Mouse (Mus musculus) cerebellum, adult 2 months (tissue): ENCODE data around the gene Gdf10. TPM values are rescaled to one million over a fixed set of nuclear protein-coding genes. Genes with fewer than 3 reads are reported as not detected.

Source experiments
- DNase-seq, 2 experiments: peaks; one replicate each; pipeline ENCODE4 v3.0.0; 2021
- H3K27ac ChIP-seq: fragments of 200-500 bp; 2 replicates; pipeline ENCODE4 v1.5.1; 2012; ENCODE audit warnings: low read length, control low read depth, inconsistent platforms; ENCODE audit not compliant: insufficient read depth
- H3K27me3 ChIP-seq: fragments of 200-500 bp; 2 replicates; pipeline ENCODE4 v1.6.1; 2012; ENCODE audit warnings: inconsistent platforms, mild to moderate bottlenecking, low read length, moderate library complexity; ENCODE audit not compliant: control insufficient read depth, insufficient read depth
- H3K4me1 ChIP-seq: fragments of 200-500 bp; 2 replicates; pipeline ENCODE4 v1.6.1; 2011; ENCODE audit warnings: low read length; ENCODE audit not compliant: control insufficient read depth, insufficient read depth
- H3K4me3 ChIP-seq: fragments of 200-500 bp; replicated peaks from 2 replicates; pipeline ENCODE3; 2011; ENCODE audit warnings: mild to moderate bottlenecking, low read depth, low read length, control low read depth; ENCODE audit not compliant: insufficient read depth
- CTCF ChIP-seq: fragments of 200-500 bp; IDR thresholded peaks from 2 replicates; pipeline ENCODE4 v1.5.1; 2011; ENCODE audit warnings: low read depth, mild to moderate bottlenecking, control low read depth, low read length, moderate library complexity, borderline replicate concordance; ENCODE audit not compliant: insufficient read depth
- POLR2A ChIP-seq: fragments of 200-500 bp; IDR thresholded peaks from 2 replicates; pipeline ENCODE4 v1.6.1; 2011; ENCODE audit warnings: low read length, control low read depth, borderline replicate concordance; ENCODE audit not compliant: insufficient read depth
- WGBS: fragments of 180-500 bp; shearing (Covaris S2); methylation state at CpG from one replicate; pipeline ENCODE4 v1.1.7; 2018; 5-methylcytosine and 5-hydroxymethylcytosine counted together
- polyA plus RNA-seq: library from polyadenylated mRNA; depleted of rRNA; stranded (reverse); fragments of >200 nt; gene quantifications from 2 replicates; pipeline ENCODE4 v1.2.3, GENCODE M21; 2012

Gene Gdf10
- polyA plus RNA-seq, 1 experiment, result 39.3 TPM

DNA sequence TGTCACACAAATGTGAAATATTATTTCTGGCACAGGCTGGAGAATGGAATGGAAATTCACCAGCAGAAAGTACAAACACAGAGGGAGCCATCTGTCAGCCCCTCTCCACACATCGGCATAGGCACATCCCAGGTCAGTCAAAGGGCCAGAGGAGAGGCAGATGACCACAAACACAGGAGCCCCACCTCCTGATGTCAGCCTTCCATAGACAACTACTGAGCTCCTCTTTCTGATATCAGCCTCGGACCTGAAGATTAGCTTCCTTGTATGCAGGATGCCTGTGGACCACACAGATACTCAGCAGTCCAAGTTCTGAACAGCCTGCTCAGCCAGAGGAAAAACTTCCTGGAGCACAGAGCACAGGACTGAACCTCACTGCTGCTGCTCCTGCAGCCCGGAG, 33.4 kb upstream of the Gdf10 start:
- H3K4me1 ChIP-seq, result peaks cover 10% of the 10 kb centered on the region
- TF ChIP-seq POLR2A, result no peak
- no peak for TF ChIP-seq CTCF
- DNase-seq, result no peak
- no peak overlapping the region for H3K4me3 ChIP-seq
- H3K27me3 ChIP-seq, result no peaks in the 10 kb centered on the region
- no peak overlapping the region for H3K27ac ChIP-seq
- 35% methylated on average over 3 of the region's 3 CpGs for WGBS

DNA sequence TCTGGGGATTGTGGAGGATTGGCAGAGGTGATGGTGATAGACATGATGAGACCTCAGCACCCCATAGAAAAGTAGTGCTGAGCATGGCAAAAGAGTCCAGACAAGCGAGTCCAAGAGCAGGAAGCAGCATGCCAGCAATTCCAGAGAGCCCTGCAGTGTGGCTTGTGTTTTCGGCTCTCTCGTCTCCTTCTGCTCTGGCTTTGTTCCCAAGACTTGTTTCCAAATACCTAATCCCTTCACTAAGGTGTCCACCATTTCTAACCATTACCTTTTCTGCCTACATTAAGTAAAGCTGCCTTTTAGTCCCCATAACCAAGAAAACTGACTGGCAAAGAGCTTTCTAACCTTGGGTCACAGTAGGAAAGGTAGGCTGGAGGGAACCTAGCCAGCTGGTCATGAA, 31.9 kb upstream of the Gdf10 start:
- TF ChIP-seq CTCF, result no peak
- TF ChIP-seq POLR2A, result no peak
- no peak for DNase-seq
- 24% methylated on average over 3 of the region's 3 CpGs for WGBS

DNA sequence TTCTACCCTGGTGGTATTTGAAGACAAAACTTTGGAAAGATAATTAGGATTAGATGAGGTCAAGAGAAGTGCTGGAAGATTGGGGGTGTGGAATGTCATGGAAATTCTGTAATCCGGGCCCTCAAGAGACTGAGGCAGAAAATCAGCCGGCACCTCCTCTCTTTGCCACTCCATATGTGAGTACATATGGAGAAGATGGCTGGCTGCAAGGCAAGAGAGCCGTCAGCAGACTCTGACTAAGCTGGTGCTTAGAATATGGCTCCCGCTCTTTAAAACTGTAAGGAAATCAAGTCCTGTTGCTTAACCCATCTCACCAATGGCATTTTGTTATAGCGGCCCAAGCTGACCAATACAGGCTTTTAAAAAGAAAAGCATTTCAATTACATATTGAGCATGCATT, 27.6 kb upstream of the Gdf10 start:
- Histone ChIP-seq H3K27ac (no peak overlapping the region), H3K27me3 (no peaks in the 10 kb centered on the region), H3K4me1 (peaks cover 4% of the 10 kb centered on the region), H3K4me3 (no peak overlapping the region)
- no peak for TF ChIP-seq POLR2A
- TF ChIP-seq CTCF, result no peak
- no peak for DNase-seq
- WGBS, result 90% methylated on average over 5 of the region's 5 CpGs

More for the DNA sequence above, 31.9 kb upstream of the Gdf10 start:
- peaks cover 10% of the 10 kb centered on the region for H3K4me1 ChIP-seq
- no peak overlapping the region for H3K27ac ChIP-seq
- H3K27me3 ChIP-seq, result no peaks in the 10 kb centered on the region
- H3K4me3 ChIP-seq, result no peak overlapping the region

DNA sequence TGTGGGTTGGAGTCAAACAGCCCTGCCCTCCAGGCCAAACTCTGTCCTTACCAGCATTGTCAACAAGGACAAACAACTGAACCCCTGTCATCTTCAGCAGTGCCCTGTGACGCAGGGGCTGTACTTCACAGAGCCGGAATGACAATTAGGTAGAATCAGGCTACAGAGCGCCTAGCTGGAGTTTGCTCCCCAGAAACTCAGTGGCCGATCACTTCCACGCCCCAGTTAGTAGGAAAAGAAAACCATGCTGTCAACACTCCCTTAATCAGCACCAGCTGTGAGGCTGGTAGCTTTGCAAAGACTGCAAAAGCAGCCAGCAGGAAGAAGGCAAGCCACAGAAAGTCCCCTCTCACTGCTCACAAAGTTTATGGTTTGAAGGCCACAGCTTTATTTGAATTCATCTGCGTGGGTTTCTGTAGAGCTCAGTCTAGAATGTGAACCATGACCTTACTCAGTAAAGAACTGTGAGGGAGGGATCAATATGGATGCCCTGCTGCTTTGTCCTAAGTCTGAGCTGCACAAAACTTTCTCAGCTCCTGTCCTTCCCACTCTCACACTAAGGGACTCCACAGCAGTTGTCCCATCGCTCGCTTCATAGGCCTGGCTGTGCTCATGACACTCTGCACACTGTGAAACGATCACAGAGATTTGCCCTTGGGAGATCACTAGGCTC, 26.6 kb upstream of the Gdf10 start:
- TF ChIP-seq POLR2A, result no peak
- no peak for TF ChIP-seq CTCF

DNA sequence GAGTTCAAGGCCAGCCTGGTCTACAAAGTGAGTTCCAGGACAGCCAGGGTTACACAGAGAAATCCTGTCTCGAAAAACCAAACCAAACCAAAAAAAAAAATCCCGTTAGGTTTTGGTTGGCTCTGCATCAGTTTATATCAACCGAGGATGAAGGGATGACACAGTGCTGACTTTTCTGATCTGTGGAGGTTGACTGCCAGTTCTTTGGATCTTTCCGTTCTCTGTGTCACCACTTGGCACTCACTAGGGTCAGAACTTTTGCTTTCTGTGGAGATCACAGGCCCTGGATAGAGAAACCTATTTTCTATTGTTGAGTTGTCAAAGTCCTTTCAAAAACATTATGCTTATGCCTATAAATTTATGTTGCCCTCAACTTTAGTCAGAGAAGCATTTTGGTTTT, 20.6 kb upstream of the Gdf10 start:
- no peak for TF ChIP-seq POLR2A
- no peak for TF ChIP-seq CTCF
- WGBS, result 87% methylated on average over 4 of the region's 4 CpGs
- no peaks in the 10 kb centered on the region; the same call in none of the 2 replicates for H3K4me1 ChIP-seq

More for the DNA sequence above, 26.6 kb upstream of the Gdf10 start:
- H3K4me3 ChIP-seq, result no peak overlapping the region
- 55% methylated on average over 9 of the region's 9 CpGs for WGBS
- DNase-seq, result peak in 1 of 2 experiments; percentile 21
- no peaks in the 10 kb centered on the region for H3K27me3 ChIP-seq
- H3K27ac ChIP-seq, result no peak overlapping the region
- no peaks in the 10 kb centered on the region for H3K4me1 ChIP-seq

DNA sequence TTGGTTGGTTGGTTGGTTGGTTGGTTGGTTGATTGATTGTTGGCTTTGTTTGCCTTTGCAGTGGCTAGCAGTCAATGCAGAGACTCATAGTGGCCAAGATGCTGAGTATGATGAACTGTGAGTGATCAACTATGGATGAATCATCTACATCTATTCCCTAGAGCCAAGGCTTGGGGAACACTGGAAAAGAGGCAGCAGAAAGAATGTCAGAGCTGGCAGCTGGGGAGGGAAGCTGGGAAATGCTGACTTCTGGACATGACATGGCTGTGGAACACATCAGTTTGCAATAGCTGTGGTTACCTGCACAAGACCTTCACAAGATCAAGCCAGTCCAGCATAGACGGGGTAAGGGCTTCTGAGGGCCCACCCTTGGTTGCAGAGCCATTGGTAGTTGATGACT, 20.2 kb upstream of the Gdf10 start:
- TF ChIP-seq CTCF, result no peak
- TF ChIP-seq POLR2A, result no peak
- no peaks in the 10 kb centered on the region; the same call in none of the 2 replicates for H3K4me1 ChIP-seq
- no peak for DNase-seq
- H3K4me3 ChIP-seq, result no peak overlapping the region
- no peak overlapping the region for H3K27ac ChIP-seq
- 89% methylated on average over 1 of the region's 1 CpGs for WGBS
- H3K27me3 ChIP-seq, result no peaks in the 10 kb centered on the region

More for the DNA sequence above, 20.6 kb upstream of the Gdf10 start:
- H3K4me3 ChIP-seq, result no peak overlapping the region
- H3K27ac ChIP-seq, result no peak overlapping the region
- no peak for DNase-seq
- no peaks in the 10 kb centered on the region for H3K27me3 ChIP-seq

DNA sequence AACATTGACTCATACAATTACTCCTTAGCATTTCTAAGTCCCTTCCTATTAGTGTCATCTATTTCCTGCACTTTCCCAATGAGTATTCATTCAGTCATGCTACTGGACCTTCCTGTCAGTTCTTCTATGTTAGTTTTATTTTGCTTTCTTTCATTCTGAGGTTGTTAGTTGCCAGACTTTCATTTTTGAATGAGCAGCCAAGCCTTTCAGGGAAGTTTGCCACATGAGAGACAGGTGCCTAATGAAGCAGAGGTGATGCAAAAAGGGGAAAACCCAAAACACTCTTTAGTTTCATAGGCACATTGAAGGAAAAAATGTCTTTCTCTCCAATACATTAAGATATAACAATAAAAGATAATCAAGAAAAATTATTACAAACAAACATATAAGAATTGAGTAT, 18.5 kb upstream of the Gdf10 start:
- TF ChIP-seq CTCF (no peak), POLR2A (no peak)
- Histone ChIP-seq H3K27me3 (no peaks in the 10 kb centered on the region), H3K27ac (no peak overlapping the region), H3K4me1 (no peaks in the 10 kb centered on the region; the same call in none of the 2 replicates), H3K4me3 (no peak overlapping the region)
- no peak for DNase-seq

DNA sequence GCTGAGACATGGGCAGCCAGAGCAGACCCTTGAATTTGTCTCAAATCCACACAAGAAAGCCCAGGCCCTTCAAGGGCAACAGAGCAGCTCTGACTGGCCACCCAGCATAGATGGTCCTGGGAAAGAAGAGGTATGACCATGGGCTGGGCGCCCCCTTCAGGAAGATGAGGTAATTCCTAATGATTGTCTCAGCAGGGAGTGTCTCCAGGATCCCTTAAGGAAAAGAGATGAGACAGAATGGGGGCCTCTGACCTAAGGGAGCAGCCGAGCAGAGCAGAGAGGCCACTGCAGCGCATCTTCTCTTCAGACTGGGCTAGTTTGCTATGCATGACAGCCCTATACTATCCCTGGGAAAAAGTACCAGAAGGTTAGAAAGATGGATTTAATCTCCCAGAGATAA, 9.7 kb upstream of the Gdf10 start:
- Histone ChIP-seq H3K27me3 (no peaks in the 10 kb centered on the region), H3K4me1 (no peaks in the 10 kb centered on the region; the same call in 1 of the 2 replicates), H3K27ac (no peak overlapping the region), H3K4me3 (no peak overlapping the region)
- no peak for DNase-seq
- 62% methylated on average over 3 of the region's 3 CpGs for WGBS
- TF ChIP-seq POLR2A, result no peak
- TF ChIP-seq CTCF, result peak; percentile 19; the same call in 1 of the 2 replicates
